Comparison of ENCODE assay signal across 8 mouse cellular contexts in the genomic region with DNA sequence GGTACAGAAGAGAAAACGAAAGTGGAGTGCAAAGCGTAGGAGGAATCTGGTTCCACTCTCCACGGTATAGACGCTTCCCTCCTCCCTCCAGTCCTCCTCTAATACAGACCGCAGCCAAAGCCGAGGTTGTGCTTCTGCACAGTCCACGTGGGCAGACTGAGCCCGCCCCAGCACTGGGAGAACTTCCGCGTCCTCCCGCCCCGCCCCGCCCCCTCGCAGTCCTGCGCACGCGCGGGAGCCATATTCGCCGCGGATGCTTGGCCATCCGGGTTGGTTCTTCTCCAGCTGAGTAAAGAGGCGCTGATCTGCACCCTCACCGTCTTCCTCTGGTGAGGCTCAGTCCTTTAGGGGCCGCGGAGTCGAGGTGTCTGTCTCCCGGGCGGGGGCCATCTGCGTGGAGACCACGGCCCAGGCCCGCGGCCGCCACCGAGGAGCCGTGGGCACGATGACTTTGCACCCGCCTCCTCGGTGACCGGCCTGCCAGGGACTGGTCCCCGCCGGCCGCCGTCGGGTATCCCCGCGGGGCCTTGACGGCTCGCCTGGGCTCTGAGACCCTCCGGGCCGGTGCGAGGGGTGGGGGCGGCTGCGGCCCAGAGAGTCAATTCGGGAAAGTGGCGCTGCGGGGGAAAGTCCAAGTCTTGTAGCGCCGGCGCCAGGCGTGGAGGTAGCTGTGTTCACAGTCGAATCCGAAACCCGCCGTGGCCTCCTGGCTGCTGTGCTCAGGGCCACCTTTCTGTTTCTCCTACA. TPM values are rescaled to one million over a fixed set of nuclear protein-coding genes. Genes with fewer than 3 reads are reported as not detected.
DNase-seq lines count a peak whose midpoint lies in the region; ATAC-seq lines count a peak whose summit lies in the region.

Gene Psma4 (plus strand): TSS at position 216 of the 747 bp plus-strand sequence.
Gene AY074887 (minus strand): TSS at position 424 of the 747 bp plus-strand sequence.

- peak within 1 kb of the TSS; percentile 70 for H3K4me3 ChIP-seq in hindbrain, embryonic 14.5 days (replicated peaks; ENCODE audit: low read length)

- peaks cover 14% of the 10 kb centered on the region for H3K4me1 ChIP-seq in hindbrain, embryonic 14.5 days (replicated peaks; ENCODE audit: control insufficient read depth, insufficient read depth, low read length)

- peak within 1 kb of the TSS; percentile 60 for H3K4me2 ChIP-seq in hindbrain, embryonic 14.5 days (replicated peaks)

- ATAC-seq in hindbrain, embryonic 14.5 days (ENCODE audit: low FRiP score): peak; percentile 99

- no peaks in the 10 kb centered on the region for H3K27me3 ChIP-seq in hindbrain, embryonic 14.5 days (ENCODE audit: control insufficient read depth, insufficient read depth, low read length)

- H3K9me3 ChIP-seq in hindbrain, embryonic 14.5 days (ENCODE audit: control insufficient read depth, low read length): no peaks in the 10 kb centered on the region

- peak within 1 kb of the TSS; percentile 93 for H3K27ac ChIP-seq in hindbrain, embryonic 14.5 days

- H3K9ac ChIP-seq in hindbrain, embryonic 14.5 days: peak within 1 kb of the TSS; percentile 72

- peak; percentile 96 for DNase-seq in R1 (ENCODE audit: low read depth, low spot score)
- DNase-seq in cerebellum, postnatal 25 days: peak; percentile 94 to 97
- peak; percentile 71 to 74 for DNase-seq in frontal cortex, postnatal 25 days (ENCODE audit: low spot score in 2 of 2)
- DNase-seq in hindbrain, embryonic 14.5 days (ENCODE audit: low spot score): peak; percentile 93
- DNase-seq in layer of hippocampus, postnatal 36 days: peak; percentile 85 to 87
- DNase-seq in lung, postnatal 36 days: peak; percentile 94
- peak; percentile 96 for DNase-seq in retina, postnatal 1 day
- peak; percentile 84 to 86 for DNase-seq in urinary bladder, adult 18-20 months (ENCODE audit: low spot score in 2 of 2)

- WGBS in hindbrain, embryonic 14.5 days: under 1% methylated on average over 64 of the region's 65 CpGs

- H3K36me3 ChIP-seq in hindbrain, embryonic 14.5 days (replicated peaks; ENCODE audit: control insufficient read depth, insufficient read depth): peaks cover 34% of the 10 kb centered on the region

RNA-seq across cellular contexts. Expression of gene Psma4, which starts in this region (rescaled TPM):
- 257 and 275 TPM in 2 replicates for polyA plus RNA-seq in hindbrain, embryonic 14.5 days (2014; fragmentation: Nextera tagmentation; extraction: Ambion mirVana)
- total RNA-seq in layer of hippocampus, postnatal 36 days (2021): 100 to 1,000 TPM; 131 to 134 TPM

RNA-seq across cellular contexts. Expression of gene AY074887, which starts in this region (rescaled TPM):
- polyA plus RNA-seq in hindbrain, embryonic 14.5 days (2014; fragmentation: Nextera tagmentation; extraction: Ambion mirVana): 0.38 and 0.71 TPM in 2 replicates
- total RNA-seq in layer of hippocampus, postnatal 36 days (2021): under 1 TPM in 1 of 2 experiments, not detected in 1; 0.53 TPM

Comparison
In these comparisons a context has a peak if more than half of its experiments do, and no peak if none do; other contexts are left out.
1. Peak in every context shown above with its lines: DNase-seq, ATAC-seq, H3K4me3 ChIP-seq and H3K27ac ChIP-seq.